Comparison of ENCODE assay signal across 10 mouse cellular contexts in genomic region chr2:168767582-168767981, GRCm38 (mm10). TPM values are rescaled to one million over a fixed set of nuclear protein-coding genes. Genes with fewer than 3 reads are reported as not detected.
DNase-seq lines count a peak whose midpoint lies in the region; ATAC-seq and TF ChIP-seq lines count a peak whose summit lies in the region.
"Had no signal": no experiment of that assay in that cellular context is flagged by ENCODE, and none has a peak within 500 bp of the region (broad histone marks: within the 10 kb centered on the region; RNA-seq: fewer than 3 reads in every experiment).

Sall4 (minus strand) TSS chr2:168767943.

- no peak within 1 kb of the TSS for H3K27ac ChIP-seq in lung, embryonic 14.5 days (ENCODE audit: low read depth)
- H3K27ac ChIP-seq in forebrain, embryonic 13.5 days = no peak within 1 kb of the TSS
- H3K27ac ChIP-seq in limb, embryonic 13.5 days = no peak within 1 kb of the TSS
- peak within 1 kb of the TSS; percentile 61; the same call in 1 of the 2 replicates for H3K27ac ChIP-seq in stomach, embryonic 14.5 days (ENCODE audit: low read length)

- ATAC-seq in lung, embryonic 14.5 days (ENCODE audit: insufficient read depth) = no peak
- ATAC-seq in forebrain, embryonic 13.5 days = no peak
- no peak for ATAC-seq in limb, embryonic 13.5 days (ENCODE audit: low FRiP score, low read depth)
- ATAC-seq in stomach, embryonic 14.5 days (ENCODE audit: insufficient number of reproducible peaks, insufficient read depth, low FRiP score, low read depth) = no peak

- no peak within 1 kb of the TSS for H3K9ac ChIP-seq in lung, embryonic 14.5 days
- H3K9ac ChIP-seq in forebrain, embryonic 13.5 days = peak within 1 kb of the TSS; percentile 76
- peak within 1 kb of the TSS; percentile 61 for H3K9ac ChIP-seq in limb, embryonic 13.5 days
- peak within 1 kb of the TSS; percentile 21; the same call in 1 of the 2 replicates for H3K9ac ChIP-seq in stomach, embryonic 14.5 days (replicated peaks; ENCODE audit: low read depth, low read length)

- H3K4me2 ChIP-seq in lung, embryonic 14.5 days = peak within 1 kb of the TSS; percentile 89
- H3K4me2 ChIP-seq in forebrain, embryonic 13.5 days = peak within 1 kb of the TSS; percentile 91
- peak within 1 kb of the TSS; percentile 97 for H3K4me2 ChIP-seq in limb, embryonic 13.5 days (replicated peaks)
- H3K4me2 ChIP-seq in stomach, embryonic 14.5 days (replicated peaks; ENCODE audit: low read depth, low read length) = peak within 1 kb of the TSS; percentile 99

- no peaks in the 10 kb centered on the region for H3K9me3 ChIP-seq in lung, embryonic 14.5 days (ENCODE audit: low read depth, low read length)
- no peaks in the 10 kb centered on the region for H3K9me3 ChIP-seq in forebrain, embryonic 13.5 days (replicated peaks)
- no peaks in the 10 kb centered on the region for H3K9me3 ChIP-seq in limb, embryonic 13.5 days
- H3K9me3 ChIP-seq in stomach, embryonic 14.5 days (ENCODE audit: control insufficient read depth, low read depth, low read length) = no peaks in the 10 kb centered on the region

- no peak for TF ChIP-seq CTCF in lung, embryonic 14.5 days (IDR thresholded peaks at IDR 0.05; ENCODE audit: low read depth)

- 9% methylated on average over 10 of the region's 10 CpGs for WGBS in lung, embryonic 14.5 days
- WGBS in forebrain, embryonic 13.5 days = 11% methylated on average over 10 of the region's 10 CpGs
- WGBS in limb, embryonic 13.5 days = 12% methylated on average over 10 of the region's 10 CpGs
- WGBS in stomach, embryonic 14.5 days = 14% methylated on average over 10 of the region's 10 CpGs

- no peak for DNase-seq in lung, embryonic 14.5 days
- DNase-seq in lung, postnatal 4 days = no peak
- DNase-seq in left cerebral cortex, postnatal 14 days (ENCODE audit: low spot score in 2 of 2) = no peak
- no peak for DNase-seq in adrenal gland, adult 18-20 months (ENCODE audit: low spot score in 2 of 2)
- DNase-seq: thymus, adult 18-20 months had no signal

- intact Hi-C loops in left cerebral cortex, postnatal 14 days (cut with DNase I) = loop anchor here (5.0 kb wide), 1 partner anchor 75 kb away; no protein-coding TSS in a partner anchor

- peak within 1 kb of the TSS; percentile 48 for H3K4me3 ChIP-seq in lung, embryonic 14.5 days (ENCODE audit: low read depth, low read length)
- H3K4me3 ChIP-seq in forebrain, embryonic 13.5 days = peak within 1 kb of the TSS; percentile 56
- H3K4me3 ChIP-seq in limb, embryonic 13.5 days = peak within 1 kb of the TSS; percentile 56
- peak within 1 kb of the TSS; percentile 57 for H3K4me3 ChIP-seq in stomach, embryonic 14.5 days (ENCODE audit: low read depth, low read length)
- H3K4me3 ChIP-seq: myocyte had no signal

- H3K27me3 ChIP-seq in lung, embryonic 14.5 days (ENCODE audit: insufficient read depth, low read length) = peaks cover 67% of the 10 kb centered on the region
- H3K27me3 ChIP-seq in forebrain, embryonic 13.5 days = peaks cover 66% of the 10 kb centered on the region
- peaks cover 70% of the 10 kb centered on the region for H3K27me3 ChIP-seq in limb, embryonic 13.5 days
- 0 out of 2 replicates have a peak, but pooled peaks cover 7% of the 10 kb centered on the region for H3K27me3 ChIP-seq in stomach, embryonic 14.5 days (ENCODE audit: control insufficient read depth, insufficient read depth, low read length)

- H3K36me3 ChIP-seq in lung, embryonic 14.5 days (ENCODE audit: insufficient read depth) = no peaks in the 10 kb centered on the region
- no peaks in the 10 kb centered on the region for H3K36me3 ChIP-seq in forebrain, embryonic 13.5 days (ENCODE audit: poor library complexity, severe bottlenecking)
- H3K36me3 ChIP-seq in limb, embryonic 13.5 days = no peaks in the 10 kb centered on the region
- H3K36me3 ChIP-seq in stomach, embryonic 14.5 days (ENCODE audit: control insufficient read depth, insufficient read depth, low read length) = no peaks in the 10 kb centered on the region

- H3K4me1 ChIP-seq in lung, embryonic 14.5 days (ENCODE audit: insufficient read depth) = peaks cover 8% of the 10 kb centered on the region
- H3K4me1 ChIP-seq in forebrain, embryonic 13.5 days = peaks cover 43% of the 10 kb centered on the region
- peaks cover 22% of the 10 kb centered on the region for H3K4me1 ChIP-seq in limb, embryonic 13.5 days
- H3K4me1 ChIP-seq in stomach, embryonic 14.5 days (ENCODE audit: control insufficient read depth, insufficient read depth, low read length) = peaks cover 8% of the 10 kb centered on the region

RNA-seq across cellular contexts. Expression of gene Sall4, which starts in this region (rescaled TPM):
- polyA plus RNA-seq in lung, embryonic 14.5 days (2014; fragmentation: Nextera tagmentation; extraction: Ambion mirVana) = 0.22 and 0.33 TPM in 2 replicates
- polyA plus RNA-seq in forebrain, embryonic 13.5 days (2015; fragmentation: Nextera tagmentation; extraction: Ambion mirVana) = 2.3 and 3.2 TPM in 2 replicates
- 0.71 and 1.9 TPM in 2 replicates for polyA plus RNA-seq in limb, embryonic 13.5 days (2015; fragmentation: Nextera tagmentation; extraction: Ambion mirVana)
- 0.91 and 2.1 TPM in 2 replicates for polyA plus RNA-seq in stomach, embryonic 14.5 days (2014; fragmentation: Nextera tagmentation; extraction: Ambion mirVana)
- total RNA-seq in left cerebral cortex, postnatal 14 days (2021) = not detected
- not detected for total RNA-seq in adrenal gland, adult 18-20 months (2021)
- total RNA-seq: common myeloid progenitor, adult 5-6 weeks had no signal
- polyA plus RNA-seq: myocyte had no signal
